Mouse (Mus musculus): ENCODE results near the gene Klhl13. TPM values are rescaled to one million over a fixed set of nuclear protein-coding genes. Genes with fewer than 3 reads are reported as not detected.

Klhl13 gene
- polyA plus RNA-seq, 1 experiment = 22.9 TPM

GRCm38 (mm10) chrX:23285442-23285817 lies 79.5 kb downstream of the Klhl13 start:
- H3K27ac ChIP-seq (ENCODE audit: insufficient read depth, low read length) = no peak overlapping the region
- H3K4me1 ChIP-seq (ENCODE audit: control insufficient read depth, insufficient read depth, low read length) = no peaks in the 10 kb centered on the region
- peak overlapping the region; percentile 2; the same call in 1 of the 2 replicates for H3K4me3 ChIP-seq (ENCODE audit: insufficient read depth, low read length)
- TF ChIP-seq POLR2A (IDR thresholded peaks at IDR 0.05; ENCODE audit: extremely low read depth, insufficient read depth, low read length) = no peak
- TF ChIP-seq CTCF (IDR thresholded peaks at IDR 0.05; ENCODE audit: extremely low read depth, insufficient read depth, low read length) = no peak

- TF ChIP-seq CTCF (IDR thresholded peaks at IDR 0.05; ENCODE audit: extremely low read depth, insufficient read depth, low read length) = no peak
- TF ChIP-seq POLR2A (IDR thresholded peaks at IDR 0.05; ENCODE audit: extremely low read depth, insufficient read depth, low read length) = no peak
- Histone ChIP-seq H3K27ac (ENCODE audit: insufficient read depth, low read length) (no peak overlapping the region), H3K4me3 (ENCODE audit: insufficient read depth, low read length) (peak overlapping the region; percentile 39; the same call in 1 of the 2 replicates), H3K4me1 (ENCODE audit: control insufficient read depth, insufficient read depth, low read length) (no peaks in the 10 kb centered on the region)
Measured at GRCm38 (mm10) chrX:23284530-23285441, 80.1 kb downstream of the Klhl13 start.

- Histone ChIP-seq H3K4me3 (ENCODE audit: insufficient read depth, low read length) (no peak overlapping the region), H3K4me1 (ENCODE audit: control insufficient read depth, insufficient read depth, low read length) (no peaks in the 10 kb centered on the region), H3K27ac (ENCODE audit: insufficient read depth, low read length) (no peak overlapping the region)
- TF ChIP-seq POLR2A (IDR thresholded peaks at IDR 0.05; ENCODE audit: extremely low read depth, insufficient read depth, low read length) = no peak
- TF ChIP-seq CTCF (IDR thresholded peaks at IDR 0.05; ENCODE audit: extremely low read depth, insufficient read depth, low read length) = no peak
Measured at GRCm38 (mm10) chrX:23267601-23268000, 97.3 kb downstream of the Klhl13 start.

DNA sequence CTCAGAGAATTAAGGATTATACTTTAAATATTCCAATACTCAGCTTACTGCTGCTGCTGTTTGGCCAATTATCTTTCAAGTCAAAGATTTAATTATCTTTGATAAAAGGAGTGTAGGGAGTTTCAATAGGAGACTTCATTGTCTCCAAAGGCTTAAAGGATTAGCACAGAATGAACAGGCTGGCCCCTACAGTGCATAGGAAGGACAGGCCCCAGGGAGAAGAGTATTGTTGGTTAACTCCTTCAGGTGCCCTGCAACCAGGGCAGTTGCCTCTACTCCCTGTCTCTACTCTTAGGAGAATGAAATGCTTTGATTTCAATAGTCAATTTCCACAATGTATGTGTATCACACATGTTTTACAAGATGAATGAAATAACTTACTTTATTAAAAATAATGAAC lies 116.1 kb downstream of the Klhl13 start:
- no peaks in the 10 kb centered on the region for H3K4me1 ChIP-seq (ENCODE audit: control insufficient read depth, insufficient read depth, low read length)
- no peak overlapping the region for H3K4me3 ChIP-seq (ENCODE audit: insufficient read depth, low read length)
- H3K27ac ChIP-seq (ENCODE audit: insufficient read depth, low read length) = no peak overlapping the region
- TF ChIP-seq CTCF (IDR thresholded peaks at IDR 0.05; ENCODE audit: extremely low read depth, insufficient read depth, low read length) = no peak
- TF ChIP-seq POLR2A (IDR thresholded peaks at IDR 0.05; ENCODE audit: extremely low read depth, insufficient read depth, low read length) = no peak
